Mouse (Mus musculus): Measurements from ENCODE around the gene Tyrp1. TPM values are rescaled to one million over a fixed set of nuclear protein-coding genes. Genes with fewer than 3 reads are reported as not detected.

The Tyrp1 gene
- polyA plus RNA-seq, 1 experiment from 2014 or later, result 0.28 TPM

Other genes with a start within 250 kb of the Tyrp1 start
- 3.2 and 3.3 TPM in 2 replicates for gene Lurap1l, start 76.5 kb downstream of the Tyrp1 start, polyA plus RNA-seq (2015; fragmentation: Nextera tagmentation; extraction: Ambion mirVana)

Measured in forebrain, embryonic 13.5 days (tissue).